Mouse (Mus musculus): ENCODE data around the gene Stk26. TPM values are rescaled to one million over a fixed set of nuclear protein-coding genes. Genes with fewer than 3 reads are reported as not detected.

Stk26 gene
- polyA plus RNA-seq, 1 experiment from 2014 or later, result 8.7 TPM

- peak overlapping the region; percentile 31; the same call in 1 of the 2 replicates for H3K27ac ChIP-seq (ENCODE audit: low read length)
- H3K9me3 ChIP-seq (ENCODE audit: control insufficient read depth, low read length), result no peaks in the 10 kb centered on the region
- H3K36me3 ChIP-seq (ENCODE audit: control insufficient read depth, insufficient read depth, low read length), result no peaks in the 10 kb centered on the region
- H3K9ac ChIP-seq (ENCODE audit: low read length), result peak overlapping the region; percentile 54
- H3K4me2 ChIP-seq (ENCODE audit: low read depth, low read length), result peak overlapping the region; percentile 80
- H3K27me3 ChIP-seq (ENCODE audit: control insufficient read depth, insufficient read depth, low read depth, low read length), result no peaks in the 10 kb centered on the region; the same call in 1 of the 2 replicates
- peak; percentile 73 for ATAC-seq (ENCODE audit: low read depth)
- 8% methylated on average over 19 of the region's 23 CpGs for WGBS
- no peaks in the 10 kb centered on the region for H3K4me1 ChIP-seq (replicated peaks; ENCODE audit: control insufficient read depth, insufficient read depth, low read length)
- H3K4me3 ChIP-seq (ENCODE audit: low read length), result peak overlapping the region; percentile 58
These were observed 740 bp downstream of the Stk26 start for GRCm38 (mm10) chrX:50841587-50841986.

DNA sequence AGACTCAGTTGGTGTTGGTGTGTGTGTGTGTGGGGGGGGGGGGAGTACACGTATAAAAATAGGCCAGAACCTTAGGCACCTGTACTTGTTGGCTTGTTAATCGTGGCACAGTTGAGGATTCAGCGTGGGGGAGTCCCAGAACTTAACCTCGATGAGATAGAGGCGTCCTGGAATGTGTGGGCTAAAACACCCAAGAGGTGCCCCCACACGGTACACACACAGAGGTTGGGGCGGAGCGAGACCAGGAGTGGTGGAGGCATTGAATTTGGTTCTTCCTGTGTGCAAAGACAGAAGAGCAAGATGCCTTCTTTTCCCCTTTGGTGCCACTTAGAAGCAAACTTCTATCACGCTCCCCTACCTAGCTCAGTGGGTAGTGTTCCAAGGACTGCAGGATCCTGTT, 1.2 kb downstream of the Stk26 start:
- Histone ChIP-seq H3K9ac (ENCODE audit: low read length) (peak overlapping the region; percentile 54; the same call in 1 of the 2 replicates), H3K9me3 (ENCODE audit: control insufficient read depth, low read length) (no peaks in the 10 kb centered on the region), H3K4me3 (ENCODE audit: low read length) (peak overlapping the region; percentile 58), H3K4me1 (replicated peaks; ENCODE audit: control insufficient read depth, insufficient read depth, low read length) (no peaks in the 10 kb centered on the region), H3K4me2 (ENCODE audit: low read depth, low read length) (peak overlapping the region; percentile 80), H3K27ac (ENCODE audit: low read length) (no peak overlapping the region), H3K27me3 (ENCODE audit: control insufficient read depth, insufficient read depth, low read depth, low read length) (no peaks in the 10 kb centered on the region; the same call in 1 of the 2 replicates), H3K36me3 (ENCODE audit: control insufficient read depth, insufficient read depth, low read length) (no peaks in the 10 kb centered on the region)
- ATAC-seq (ENCODE audit: low read depth), result peak; percentile 9; the same call in 1 of the 2 replicates
- 43% methylated on average over 8 of the region's 9 CpGs for WGBS

DNA sequence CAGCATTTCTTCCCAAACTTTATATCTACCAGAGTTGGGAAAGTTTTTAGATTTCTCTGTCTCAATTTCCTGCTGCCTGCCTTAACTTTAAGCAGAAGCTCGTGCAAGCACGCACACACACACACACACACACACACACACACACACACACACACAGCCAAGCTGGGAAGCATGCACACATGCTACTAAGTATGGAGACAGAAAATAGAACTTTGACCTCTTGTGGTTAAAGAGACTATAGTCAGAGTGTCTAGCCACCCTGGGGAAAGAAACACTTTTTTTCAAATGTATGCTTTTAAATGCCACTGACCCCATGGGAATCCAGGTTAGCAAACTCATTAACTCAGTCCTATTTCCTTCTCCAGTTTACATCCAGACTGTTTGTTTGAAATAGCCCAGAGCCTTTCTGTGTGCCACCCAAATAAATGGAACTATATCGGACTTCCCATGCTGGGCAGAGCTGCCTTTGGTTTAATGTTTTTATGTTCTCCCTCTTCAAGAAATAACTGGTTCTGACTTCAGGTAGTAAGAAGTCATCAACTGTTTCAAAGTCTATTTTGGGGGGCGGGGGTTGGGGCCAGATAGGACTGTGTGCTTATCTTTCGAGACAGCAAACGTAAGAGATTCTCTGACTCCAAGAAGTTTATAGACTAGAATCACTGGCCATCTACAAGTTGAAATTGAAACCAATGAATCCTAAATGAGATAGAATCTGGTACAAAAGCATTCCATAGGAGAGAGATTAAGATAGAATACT, 9.8 kb downstream of the Stk26 start:
- H3K27me3 ChIP-seq (ENCODE audit: control insufficient read depth, insufficient read depth, low read depth, low read length), result no peaks in the 10 kb centered on the region
- no peak for ATAC-seq (ENCODE audit: low read depth)
- no peak overlapping the region for H3K27ac ChIP-seq (ENCODE audit: low read length)
- H3K9me3 ChIP-seq (ENCODE audit: control insufficient read depth, low read length), result no peaks in the 10 kb centered on the region
- H3K36me3 ChIP-seq (ENCODE audit: control insufficient read depth, insufficient read depth, low read length), result no peaks in the 10 kb centered on the region
- H3K4me1 ChIP-seq (replicated peaks; ENCODE audit: control insufficient read depth, insufficient read depth, low read length), result no peaks in the 10 kb centered on the region
- WGBS, result 60% methylated on average over 6 of the region's 6 CpGs
- no peak overlapping the region for H3K9ac ChIP-seq (ENCODE audit: low read length)
- no peak overlapping the region for H3K4me3 ChIP-seq (ENCODE audit: low read length)
- H3K4me2 ChIP-seq (ENCODE audit: low read depth, low read length), result no peak overlapping the region

- Histone ChIP-seq H3K36me3 (ENCODE audit: control insufficient read depth, insufficient read depth, low read length) (no peaks in the 10 kb centered on the region), H3K4me3 (ENCODE audit: low read length) (no peak overlapping the region), H3K27ac (ENCODE audit: low read length) (no peak overlapping the region), H3K4me1 (replicated peaks; ENCODE audit: control insufficient read depth, insufficient read depth, low read length) (no peaks in the 10 kb centered on the region), H3K9me3 (ENCODE audit: control insufficient read depth, low read length) (no peaks in the 10 kb centered on the region), H3K4me2 (ENCODE audit: low read depth, low read length) (no peak overlapping the region), H3K27me3 (ENCODE audit: control insufficient read depth, insufficient read depth, low read depth, low read length) (no peaks in the 10 kb centered on the region), H3K9ac (ENCODE audit: low read length) (no peak overlapping the region)
- WGBS, result 35% methylated on average over 2 of the region's 2 CpGs
- no peak for ATAC-seq (ENCODE audit: low read depth)
These were observed 22.9 kb downstream of the Stk26 start for GRCm38 (mm10) chrX:50863771-50864170.

- Histone ChIP-seq H3K9me3 (ENCODE audit: control insufficient read depth, low read length) (no peaks in the 10 kb centered on the region), H3K4me2 (ENCODE audit: low read depth, low read length) (no peak overlapping the region), H3K27me3 (ENCODE audit: control insufficient read depth, insufficient read depth, low read depth, low read length) (no peaks in the 10 kb centered on the region), H3K9ac (ENCODE audit: low read length) (no peak overlapping the region), H3K4me3 (ENCODE audit: low read length) (no peak overlapping the region), H3K4me1 (replicated peaks; ENCODE audit: control insufficient read depth, insufficient read depth, low read length) (no peaks in the 10 kb centered on the region), H3K36me3 (ENCODE audit: control insufficient read depth, insufficient read depth, low read length) (no peaks in the 10 kb centered on the region), H3K27ac (ENCODE audit: low read length) (no peak overlapping the region)
- no peak for ATAC-seq (ENCODE audit: low read depth)
- 57% methylated on average over 5 of the region's 5 CpGs for WGBS
These were observed 23.9 kb downstream of the Stk26 start for GRCm38 (mm10) chrX:50864734-50865133.

GRCm38 (mm10) chrX:50874246-50875002, 33.6 kb downstream of the Stk26 start:
- H3K9ac ChIP-seq (ENCODE audit: low read length), result no peak overlapping the region
- no peaks in the 10 kb centered on the region for H3K27me3 ChIP-seq (ENCODE audit: control insufficient read depth, insufficient read depth, low read depth, low read length)
- no peaks in the 10 kb centered on the region for H3K4me1 ChIP-seq (replicated peaks; ENCODE audit: control insufficient read depth, insufficient read depth, low read length)
- H3K4me3 ChIP-seq (ENCODE audit: low read length), result no peak overlapping the region
- no peak overlapping the region for H3K27ac ChIP-seq (ENCODE audit: low read length)
- ATAC-seq (ENCODE audit: low read depth), result no peak
- no peaks in the 10 kb centered on the region for H3K36me3 ChIP-seq (ENCODE audit: control insufficient read depth, insufficient read depth, low read length)
- 83% methylated on average over 6 of the region's 6 CpGs for whole genome bisulfite sequencing
- H3K9me3 ChIP-seq (ENCODE audit: control insufficient read depth, low read length), result no peaks in the 10 kb centered on the region
- H3K4me2 ChIP-seq (ENCODE audit: low read depth, low read length), result no peak overlapping the region

GRCm38 (mm10) chrX:50887999-50888398, 47.2 kb downstream of the Stk26 start:
- WGBS, result 79% methylated on average over 2 of the region's 2 CpGs
- H3K4me2 ChIP-seq (ENCODE audit: low read depth, low read length), result no peak overlapping the region
- no peaks in the 10 kb centered on the region for H3K36me3 ChIP-seq (ENCODE audit: control insufficient read depth, insufficient read depth, low read length)
- no peaks in the 10 kb centered on the region for H3K9me3 ChIP-seq (ENCODE audit: control insufficient read depth, low read length)
- no peak for ATAC-seq (ENCODE audit: low read depth)
- no peaks in the 10 kb centered on the region for H3K4me1 ChIP-seq (replicated peaks; ENCODE audit: control insufficient read depth, insufficient read depth, low read length)
- H3K9ac ChIP-seq (ENCODE audit: low read length), result no peak overlapping the region
- no peaks in the 10 kb centered on the region for H3K27me3 ChIP-seq (ENCODE audit: control insufficient read depth, insufficient read depth, low read depth, low read length)
- H3K27ac ChIP-seq (ENCODE audit: low read length), result no peak overlapping the region
- no peak overlapping the region for H3K4me3 ChIP-seq (ENCODE audit: low read length)

DNA sequence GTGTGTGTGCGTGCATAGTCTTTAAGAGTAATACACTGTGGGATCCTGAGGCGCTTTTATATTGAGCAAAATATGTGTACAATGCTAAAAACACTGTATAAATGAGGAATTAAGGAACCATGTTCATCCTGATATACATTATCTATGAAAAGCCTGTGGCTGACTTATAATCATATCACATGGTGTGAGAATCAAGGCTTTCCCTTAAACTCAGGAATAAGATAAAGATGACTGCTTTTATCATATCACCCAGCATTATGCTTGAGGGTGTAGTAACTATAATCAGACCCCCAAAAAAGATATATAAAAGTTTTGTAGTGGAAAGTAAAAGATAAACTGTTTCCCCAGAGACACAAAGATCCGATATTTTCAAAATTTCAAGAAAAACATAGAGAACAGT, 62.6 kb downstream of the Stk26 start:
- H3K36me3 ChIP-seq (ENCODE audit: control insufficient read depth, insufficient read depth, low read length), result no peaks in the 10 kb centered on the region
- WGBS, result 80% methylated on average over 3 of the region's 3 CpGs
- no peak overlapping the region for H3K4me3 ChIP-seq (ENCODE audit: low read length)
- H3K9ac ChIP-seq (ENCODE audit: low read length), result no peak overlapping the region
- no peak overlapping the region for H3K27ac ChIP-seq (ENCODE audit: low read length)
- no peaks in the 10 kb centered on the region for H3K9me3 ChIP-seq (ENCODE audit: control insufficient read depth, low read length)
- no peaks in the 10 kb centered on the region for H3K27me3 ChIP-seq (ENCODE audit: control insufficient read depth, insufficient read depth, low read depth, low read length)
- H3K4me1 ChIP-seq (replicated peaks; ENCODE audit: control insufficient read depth, insufficient read depth, low read length), result no peaks in the 10 kb centered on the region
- no peak overlapping the region for H3K4me2 ChIP-seq (ENCODE audit: low read depth, low read length)
- no peak for ATAC-seq (ENCODE audit: low read depth)

DNA sequence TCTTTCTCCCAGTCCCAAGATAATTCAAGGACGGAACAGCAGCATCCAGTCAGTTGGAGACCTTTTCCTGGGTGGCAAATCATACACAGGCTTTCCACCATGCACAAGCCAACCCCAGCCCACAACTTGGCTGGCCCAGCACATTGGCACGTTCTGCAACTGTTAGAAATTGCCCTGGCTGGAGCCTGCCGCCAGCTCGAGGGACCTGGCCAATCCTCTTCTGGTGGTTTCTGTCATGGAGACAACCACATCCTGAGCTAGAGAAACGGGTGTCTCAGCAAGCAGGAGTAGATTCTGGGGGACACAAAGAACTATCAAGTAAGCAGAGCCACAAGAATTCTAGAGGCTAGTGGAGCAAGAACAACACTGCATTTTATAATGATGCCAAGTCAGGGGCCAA, 69.1 kb downstream of the Stk26 start:
- Histone ChIP-seq H3K27ac (ENCODE audit: low read length) (no peak overlapping the region), H3K9ac (ENCODE audit: low read length) (no peak overlapping the region), H3K9me3 (ENCODE audit: control insufficient read depth, low read length) (no peaks in the 10 kb centered on the region), H3K4me3 (ENCODE audit: low read length) (no peak overlapping the region), H3K36me3 (ENCODE audit: control insufficient read depth, insufficient read depth, low read length) (no peaks in the 10 kb centered on the region), H3K4me2 (ENCODE audit: low read depth, low read length) (no peak overlapping the region), H3K27me3 (ENCODE audit: control insufficient read depth, insufficient read depth, low read depth, low read length) (no peaks in the 10 kb centered on the region), H3K4me1 (replicated peaks; ENCODE audit: control insufficient read depth, insufficient read depth, low read length) (no peaks in the 10 kb centered on the region)
- ATAC-seq (ENCODE audit: low read depth), result no peak
- 81% methylated on average over 5 of the region's 5 CpGs for WGBS
